Mouse (Mus musculus) thymus, adult 2 months (tissue): ENCODE results near the gene Slfn9.
"Not testable (repeated sequence)": the region's sequence is repeated elsewhere in the genome, so short reads cannot be mapped to it uniquely, and the experiment has no call there.

ENCODE experiments used
- CTCF ChIP-seq: fragments of 200-500 bp; IDR thresholded peaks from 2 replicates; pipeline ENCODE4 v1.5.1; 2012; ENCODE audit warnings: mild to moderate bottlenecking, control low read depth, low read length, moderate library complexity, borderline replicate concordance; ENCODE audit not compliant: control insufficient read depth, poor library complexity, insufficient read depth; ENCODE audit errors: extremely low read depth
- POLR2A ChIP-seq: fragments of 200-500 bp; IDR thresholded peaks from 2 replicates; pipeline ENCODE4 v1.6.1; 2012; ENCODE audit warnings: mild to moderate bottlenecking, low read length, control low read depth, moderate library complexity; ENCODE audit not compliant: control insufficient read depth, poor library complexity, insufficient read depth; ENCODE audit errors: extremely low read depth

DNA sequence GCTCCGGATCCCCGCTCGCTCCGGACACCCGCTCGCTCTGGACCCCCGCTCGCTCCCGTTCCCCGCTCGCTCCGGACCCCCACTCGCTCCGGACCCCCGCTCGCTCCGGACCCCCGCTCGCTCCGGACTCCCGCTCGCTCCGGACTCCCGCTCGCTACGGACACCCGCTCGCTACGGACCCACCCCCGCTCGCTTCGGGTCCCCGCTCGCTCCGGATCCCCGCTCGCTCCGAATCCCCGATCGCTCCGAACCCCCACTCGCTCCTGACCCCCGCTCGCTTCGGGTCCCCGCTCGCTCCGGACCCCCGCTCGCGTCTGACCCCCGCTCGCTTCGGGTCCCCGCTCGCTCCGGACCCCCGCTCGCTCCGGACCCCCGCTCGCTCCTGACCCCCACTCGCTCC lies 60.5 kb downstream of the Slfn9 start:
- TF ChIP-seq CTCF, POLR2A: not testable (repeated sequence)
